Mouse (Mus musculus) erythroblast, embryonic 14.5 days (primary cell): ENCODE data around the gene Tmem221.

ENCODE experiments used
- GATA1 ChIP-seq: IDR thresholded peaks from 2 replicates; pipeline ENCODE4 v1.6.1; 2012; ENCODE audit warnings: low read length, inconsistent platforms, mixed read lengths
- TAL1 ChIP-seq: IDR thresholded peaks from 3 replicates; pipeline ENCODE4 v1.6.1; 2012; ENCODE audit warnings: low read length, inconsistent platforms, mixed read lengths

GRCm38 (mm10) chr8:71563992-71564391 is 5.3 kb upstream of the Tmem221 start:
- TF ChIP-seq TAL1 (no peak), GATA1 (no peak)
